Mouse (Mus musculus): ENCODE data around the gene Sdk1. TPM values are rescaled to one million over a fixed set of nuclear protein-coding genes. Genes with fewer than 3 reads are reported as not detected.
A peak's percentile ranks its signal among the peaks of the same experiment; 100 is the strongest.

Gene Sdk1
- polyA plus RNA-seq, 1 experiment from 2014 or later = 0.59 TPM

DNA sequence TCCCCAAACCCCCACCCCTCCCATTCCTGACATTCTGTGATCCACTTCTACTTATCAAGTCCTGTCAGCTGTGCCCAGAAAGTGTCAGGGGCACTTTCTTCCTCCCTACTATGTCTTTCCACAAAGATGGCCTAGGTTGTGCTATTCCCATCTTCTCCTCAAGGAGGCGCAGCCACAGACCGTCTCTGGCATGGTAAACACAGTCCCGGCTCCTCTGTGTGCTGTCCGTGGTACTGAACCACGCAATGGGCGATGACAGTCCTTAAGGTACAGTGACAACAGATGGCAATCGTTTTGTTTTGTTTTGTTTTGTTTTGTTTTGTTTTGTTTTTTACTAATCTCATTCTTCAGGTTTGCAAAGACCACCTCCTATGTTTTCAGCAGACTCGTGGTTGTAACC, 743.7 kb downstream of the Sdk1 start:
- ATAC-seq (ENCODE audit: low read depth) = peak; percentile 41; the same call in 1 of the 2 replicates
- H3K4me2 ChIP-seq (ENCODE audit: low read depth, low read length) = no peak overlapping the region
- H3K4me3 ChIP-seq (ENCODE audit: low read length) = no peak overlapping the region
- H3K9me3 ChIP-seq (ENCODE audit: control insufficient read depth, low read length) = no peaks in the 10 kb centered on the region
- no peaks in the 10 kb centered on the region for H3K4me1 ChIP-seq (replicated peaks; ENCODE audit: control insufficient read depth, insufficient read depth, low read length)
- H3K27ac ChIP-seq (ENCODE audit: low read length) = no peak overlapping the region
- H3K36me3 ChIP-seq (ENCODE audit: control insufficient read depth, insufficient read depth, low read length) = no peaks in the 10 kb centered on the region
- H3K27me3 ChIP-seq (ENCODE audit: control insufficient read depth, insufficient read depth, low read depth, low read length) = no peaks in the 10 kb centered on the region
- H3K9ac ChIP-seq (ENCODE audit: low read length) = no peak overlapping the region
- 4% methylated on average over 8 of the region's 8 CpGs for WGBS

GRCm38 (mm10) chr5:141985551-141985950, 744.3 kb downstream of the Sdk1 start:
- Histone ChIP-seq H3K4me3 (ENCODE audit: low read length) (no peak overlapping the region), H3K9me3 (ENCODE audit: control insufficient read depth, low read length) (no peaks in the 10 kb centered on the region), H3K4me2 (ENCODE audit: low read depth, low read length) (no peak overlapping the region), H3K27me3 (ENCODE audit: control insufficient read depth, insufficient read depth, low read depth, low read length) (no peaks in the 10 kb centered on the region), H3K36me3 (ENCODE audit: control insufficient read depth, insufficient read depth, low read length) (no peaks in the 10 kb centered on the region), H3K9ac (ENCODE audit: low read length) (no peak overlapping the region), H3K27ac (ENCODE audit: low read length) (no peak overlapping the region), H3K4me1 (replicated peaks; ENCODE audit: control insufficient read depth, insufficient read depth, low read length) (no peaks in the 10 kb centered on the region)
- ATAC-seq (ENCODE audit: low read depth) = no peak
- 73% methylated on average over 4 of the region's 4 CpGs for WGBS

- 17% methylated on average over 1 of the region's 1 CpGs for WGBS
- Histone ChIP-seq H3K4me2 (ENCODE audit: low read depth, low read length) (no peak overlapping the region), H3K9ac (ENCODE audit: low read length) (no peak overlapping the region), H3K36me3 (ENCODE audit: control insufficient read depth, insufficient read depth, low read length) (no peaks in the 10 kb centered on the region), H3K4me1 (replicated peaks; ENCODE audit: control insufficient read depth, insufficient read depth, low read length) (no peaks in the 10 kb centered on the region), H3K4me3 (ENCODE audit: low read length) (no peak overlapping the region), H3K27me3 (ENCODE audit: control insufficient read depth, insufficient read depth, low read depth, low read length) (no peaks in the 10 kb centered on the region), H3K27ac (ENCODE audit: low read length) (no peak overlapping the region), H3K9me3 (ENCODE audit: control insufficient read depth, low read length) (no peaks in the 10 kb centered on the region)
- no peak for ATAC-seq (ENCODE audit: low read depth)
Observed at GRCm38 (mm10) chr5:141987287-141987799, 746.1 kb downstream of the Sdk1 start.

GRCm38 (mm10) chr5:141988685-141989084, 747.4 kb downstream of the Sdk1 start:
- no peaks in the 10 kb centered on the region for H3K4me1 ChIP-seq (replicated peaks; ENCODE audit: control insufficient read depth, insufficient read depth, low read length)
- H3K4me2 ChIP-seq (ENCODE audit: low read depth, low read length) = no peak overlapping the region
- H3K27me3 ChIP-seq (ENCODE audit: control insufficient read depth, insufficient read depth, low read depth, low read length) = no peaks in the 10 kb centered on the region
- H3K9me3 ChIP-seq (ENCODE audit: control insufficient read depth, low read length) = no peaks in the 10 kb centered on the region
- H3K36me3 ChIP-seq (ENCODE audit: control insufficient read depth, insufficient read depth, low read length) = no peaks in the 10 kb centered on the region
- ATAC-seq (ENCODE audit: low read depth) = no peak
- H3K4me3 ChIP-seq (ENCODE audit: low read length) = no peak overlapping the region
- no peak overlapping the region for H3K9ac ChIP-seq (ENCODE audit: low read length)
- no peak overlapping the region for H3K27ac ChIP-seq (ENCODE audit: low read length)
- 65% methylated on average over 5 of the region's 5 CpGs for WGBS

DNA sequence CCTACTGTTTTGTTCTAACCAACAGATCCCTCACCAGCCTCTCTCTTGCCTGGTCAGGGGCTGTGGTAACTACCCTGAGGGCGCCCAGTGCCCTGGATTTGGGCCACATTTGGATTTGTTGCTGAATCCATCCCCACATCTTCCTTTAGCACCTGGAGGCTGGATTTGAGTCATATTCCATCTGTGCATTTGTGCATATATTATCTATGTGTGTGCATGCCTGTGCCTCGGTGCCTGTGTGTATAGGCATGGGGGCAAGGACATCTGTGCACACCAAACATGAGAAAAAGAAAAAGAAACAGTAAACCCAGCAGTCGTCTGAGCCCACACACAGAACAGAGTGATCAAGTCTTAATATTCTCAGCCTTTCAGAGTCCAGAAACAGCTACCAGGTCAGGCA, 752.9 kb downstream of the Sdk1 start:
- Histone ChIP-seq H3K9ac (ENCODE audit: low read length) (no peak overlapping the region), H3K9me3 (ENCODE audit: control insufficient read depth, low read length) (no peaks in the 10 kb centered on the region), H3K36me3 (ENCODE audit: control insufficient read depth, insufficient read depth, low read length) (no peaks in the 10 kb centered on the region), H3K4me2 (ENCODE audit: low read depth, low read length) (no peak overlapping the region), H3K4me3 (ENCODE audit: low read length) (no peak overlapping the region), H3K27me3 (ENCODE audit: control insufficient read depth, insufficient read depth, low read depth, low read length) (no peaks in the 10 kb centered on the region), H3K27ac (ENCODE audit: low read length) (no peak overlapping the region), H3K4me1 (replicated peaks; ENCODE audit: control insufficient read depth, insufficient read depth, low read length) (no peaks in the 10 kb centered on the region)
- ATAC-seq (ENCODE audit: low read depth) = no peak
- 79% methylated on average over 3 of the region's 3 CpGs for WGBS

DNA sequence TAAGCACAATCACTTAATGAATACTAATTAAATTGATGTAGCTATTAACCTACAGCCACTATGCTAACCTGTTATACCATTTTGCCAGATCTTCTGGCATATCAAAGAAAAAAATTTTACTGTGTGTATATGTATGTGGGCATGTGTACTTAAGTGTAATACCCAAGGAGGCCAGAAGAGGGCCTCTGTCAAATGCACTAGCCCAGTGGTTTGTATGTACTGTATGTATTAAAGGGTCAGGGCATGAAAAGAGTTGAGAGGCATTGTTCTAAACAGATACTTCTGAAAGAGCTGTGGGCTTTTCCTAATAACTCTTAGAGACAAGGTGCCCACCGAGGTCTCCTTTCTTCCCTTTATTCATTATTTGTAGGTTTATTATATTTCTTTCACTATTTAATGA, 759.0 kb downstream of the Sdk1 start:
- Histone ChIP-seq H3K9me3 (ENCODE audit: control insufficient read depth, low read length) (peaks cover 2% of the 10 kb centered on the region; the same call in 1 of the 2 replicates), H3K4me2 (ENCODE audit: low read depth, low read length) (no peak overlapping the region), H3K4me3 (ENCODE audit: low read length) (no peak overlapping the region), H3K27me3 (ENCODE audit: control insufficient read depth, insufficient read depth, low read depth, low read length) (no peaks in the 10 kb centered on the region), H3K27ac (ENCODE audit: low read length) (no peak overlapping the region), H3K4me1 (replicated peaks; ENCODE audit: control insufficient read depth, insufficient read depth, low read length) (no peaks in the 10 kb centered on the region), H3K9ac (ENCODE audit: low read length) (no peak overlapping the region), H3K36me3 (ENCODE audit: control insufficient read depth, insufficient read depth, low read length) (no peaks in the 10 kb centered on the region)
- no peak for ATAC-seq (ENCODE audit: low read depth)
- WGBS = 96% methylated on average over 1 of the region's 1 CpGs

- no peak for ATAC-seq (ENCODE audit: low read depth)
- Histone ChIP-seq H3K9me3 (ENCODE audit: control insufficient read depth, low read length) (peaks cover 2% of the 10 kb centered on the region; the same call in 1 of the 2 replicates), H3K4me1 (replicated peaks; ENCODE audit: control insufficient read depth, insufficient read depth, low read length) (no peaks in the 10 kb centered on the region), H3K4me3 (ENCODE audit: low read length) (no peak overlapping the region), H3K27me3 (ENCODE audit: control insufficient read depth, insufficient read depth, low read depth, low read length) (no peaks in the 10 kb centered on the region), H3K4me2 (ENCODE audit: low read depth, low read length) (no peak overlapping the region), H3K36me3 (ENCODE audit: control insufficient read depth, insufficient read depth, low read length) (no peaks in the 10 kb centered on the region), H3K9ac (ENCODE audit: low read length) (no peak overlapping the region), H3K27ac (ENCODE audit: low read length) (no peak overlapping the region)
- WGBS = 50% methylated on average over 6 of the region's 6 CpGs
Observed at GRCm38 (mm10) chr5:142001131-142001530, 759.8 kb downstream of the Sdk1 start.

GRCm38 (mm10) chr5:142001973-142002372, 760.7 kb downstream of the Sdk1 start:
- Histone ChIP-seq H3K4me3 (ENCODE audit: low read length) (no peak overlapping the region), H3K36me3 (ENCODE audit: control insufficient read depth, insufficient read depth, low read length) (no peaks in the 10 kb centered on the region), H3K4me2 (ENCODE audit: low read depth, low read length) (no peak overlapping the region), H3K4me1 (replicated peaks; ENCODE audit: control insufficient read depth, insufficient read depth, low read length) (no peaks in the 10 kb centered on the region), H3K27ac (ENCODE audit: low read length) (no peak overlapping the region), H3K9ac (ENCODE audit: low read length) (no peak overlapping the region), H3K27me3 (ENCODE audit: control insufficient read depth, insufficient read depth, low read depth, low read length) (no peaks in the 10 kb centered on the region), H3K9me3 (ENCODE audit: control insufficient read depth, low read length) (peaks cover 2% of the 10 kb centered on the region; the same call in 1 of the 2 replicates)
- no peak for ATAC-seq (ENCODE audit: low read depth)
- 70% methylated on average over 3 of the region's 3 CpGs for WGBS

DNA sequence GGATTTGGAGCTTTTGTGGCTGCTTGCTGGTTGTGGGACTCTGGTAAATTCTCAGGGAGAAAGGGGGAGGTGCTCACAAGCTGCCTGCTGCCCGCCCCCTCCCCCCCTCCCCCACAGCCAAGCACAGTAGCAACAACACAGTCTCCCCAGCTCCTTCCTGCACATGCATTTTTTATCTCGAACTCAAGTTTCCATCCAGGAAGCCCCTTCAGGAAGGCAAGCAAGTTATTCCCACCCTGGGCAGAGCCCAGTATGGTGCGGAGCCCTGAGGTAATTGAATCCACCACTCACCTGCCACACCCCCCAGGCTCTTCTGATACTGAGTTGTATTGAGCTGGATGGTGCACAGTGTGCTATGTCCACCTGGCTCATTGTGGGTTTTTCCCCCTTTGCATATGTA, 768.9 kb downstream of the Sdk1 start:
- no peak overlapping the region for H3K27ac ChIP-seq (ENCODE audit: low read length)

DNA sequence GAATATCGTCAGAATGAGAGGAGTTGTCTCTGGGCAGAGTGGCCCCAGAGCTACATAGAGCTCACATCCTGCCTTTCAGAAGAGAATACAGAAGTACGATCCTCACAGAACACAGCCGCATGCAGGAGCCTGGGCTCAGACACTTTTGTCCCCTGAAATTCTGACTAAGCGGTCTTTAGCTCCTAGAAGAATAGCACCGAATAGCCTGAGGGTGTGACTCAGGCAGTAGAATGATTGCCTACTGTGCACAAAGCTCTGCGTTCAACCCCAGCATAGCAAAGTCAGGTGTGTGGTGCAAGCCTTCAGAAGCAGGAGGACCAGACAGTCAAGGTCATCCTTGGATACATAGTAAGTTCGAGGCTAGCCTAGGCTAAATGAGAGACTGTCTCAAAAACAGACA, 775.7 kb downstream of the Sdk1 start:
- WGBS = 89% methylated on average over 7 of the region's 7 CpGs
- H3K4me1 ChIP-seq (replicated peaks; ENCODE audit: control insufficient read depth, insufficient read depth, low read length) = no peaks in the 10 kb centered on the region
- no peaks in the 10 kb centered on the region for H3K27me3 ChIP-seq (ENCODE audit: control insufficient read depth, insufficient read depth, low read depth, low read length)
- no peak for ATAC-seq (ENCODE audit: low read depth)
- no peak overlapping the region for H3K4me3 ChIP-seq (ENCODE audit: low read length)
- no peak overlapping the region for H3K9ac ChIP-seq (ENCODE audit: low read length)
- no peaks in the 10 kb centered on the region for H3K9me3 ChIP-seq (ENCODE audit: control insufficient read depth, low read length)
- H3K4me2 ChIP-seq (ENCODE audit: low read depth, low read length) = no peak overlapping the region
- H3K27ac ChIP-seq (ENCODE audit: low read length) = no peak overlapping the region
- no peaks in the 10 kb centered on the region for H3K36me3 ChIP-seq (ENCODE audit: control insufficient read depth, insufficient read depth, low read length)

More for the DNA sequence above, 768.9 kb downstream of the Sdk1 start:
- H3K36me3 ChIP-seq (ENCODE audit: control insufficient read depth, insufficient read depth, low read length) = no peaks in the 10 kb centered on the region
- H3K4me2 ChIP-seq (ENCODE audit: low read depth, low read length) = no peak overlapping the region
- H3K9ac ChIP-seq (ENCODE audit: low read length) = no peak overlapping the region
- no peaks in the 10 kb centered on the region for H3K27me3 ChIP-seq (ENCODE audit: control insufficient read depth, insufficient read depth, low read depth, low read length)
- WGBS = 26% methylated on average over 3 of the region's 3 CpGs
- H3K9me3 ChIP-seq (ENCODE audit: control insufficient read depth, low read length) = no peaks in the 10 kb centered on the region
- no peaks in the 10 kb centered on the region for H3K4me1 ChIP-seq (replicated peaks; ENCODE audit: control insufficient read depth, insufficient read depth, low read length)
- H3K4me3 ChIP-seq (ENCODE audit: low read length) = no peak overlapping the region
- no peak for ATAC-seq (ENCODE audit: low read depth)

Data from lung, embryonic 16.5 days (tissue).